Mouse (Mus musculus) right cerebral cortex, postnatal 14 days (tissue): ENCODE measurements around the gene Abhd14b.
"Not testable (repeated sequence)": the region's sequence is repeated elsewhere in the genome, so short reads cannot be mapped to it uniquely, and the experiment has no call there.

Experiments
- DNase-seq: peaks from one replicate; pipeline ENCODE4 v3.0.0; 2022

The Abhd14b gene

GRCm38 (mm10) chr9:106477649-106478048 is 30.4 kb downstream of the Abhd14b start:
- peak; percentile 2 for DNase-seq

DNA sequence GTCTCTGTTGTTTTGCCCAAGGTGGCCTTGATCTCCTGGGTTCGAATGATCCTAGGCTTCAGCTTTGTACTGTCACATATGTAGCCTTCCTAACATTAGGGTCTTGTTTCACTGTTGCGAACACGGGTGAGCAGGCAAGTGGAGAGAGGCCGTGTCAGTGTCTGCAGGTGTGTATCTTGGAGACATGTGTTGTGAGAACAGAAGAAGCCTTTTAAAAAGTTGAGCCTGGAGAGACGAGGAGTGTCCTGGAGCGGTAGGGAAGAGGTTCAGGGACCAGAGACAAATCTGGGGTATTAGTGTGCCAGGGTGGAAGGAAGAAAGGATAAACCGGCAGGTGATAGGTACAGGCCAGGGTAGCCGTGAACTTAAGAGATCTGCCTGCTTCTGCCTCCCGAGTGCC is 30.8 kb downstream of the Abhd14b start:
- DNase-seq, result no peak

- no peak for DNase-seq
Measured at GRCm38 (mm10) chr9:106480541-106480940, 33.3 kb downstream of the Abhd14b start.

GRCm38 (mm10) chr9:106481075-106481474 is 33.8 kb downstream of the Abhd14b start:
- no peak for DNase-seq

- no peak for DNase-seq
Measured at GRCm38 (mm10) chr9:106481676-106482075, 34.4 kb downstream of the Abhd14b start.

- DNase-seq, result no peak
Measured at GRCm38 (mm10) chr9:106482578-106483115, 35.4 kb downstream of the Abhd14b start.

GRCm38 (mm10) chr9:106483136-106483535 is 35.9 kb downstream of the Abhd14b start:
- DNase-seq, result no peak

DNA sequence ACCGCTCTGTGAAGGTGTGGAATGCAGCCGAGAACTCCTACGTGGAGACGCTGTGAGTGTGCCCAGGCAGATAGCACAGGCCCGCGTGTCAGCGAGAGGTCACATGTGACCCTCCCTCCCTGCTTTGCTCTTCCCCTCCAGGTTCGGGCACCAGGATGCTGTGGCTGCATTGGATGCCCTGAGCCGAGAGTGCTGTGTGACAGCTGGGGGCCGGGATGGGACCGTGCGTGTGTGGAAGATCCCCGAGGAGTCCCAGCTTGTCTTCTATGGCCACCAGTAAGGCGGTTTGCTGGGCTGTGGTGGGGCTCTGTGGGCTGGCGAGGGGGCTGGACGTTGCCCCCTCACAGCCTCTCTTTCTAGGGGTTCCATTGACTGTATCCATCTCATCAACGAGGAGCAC is 36.3 kb downstream of the Abhd14b start:
- no peak for DNase-seq

DNA sequence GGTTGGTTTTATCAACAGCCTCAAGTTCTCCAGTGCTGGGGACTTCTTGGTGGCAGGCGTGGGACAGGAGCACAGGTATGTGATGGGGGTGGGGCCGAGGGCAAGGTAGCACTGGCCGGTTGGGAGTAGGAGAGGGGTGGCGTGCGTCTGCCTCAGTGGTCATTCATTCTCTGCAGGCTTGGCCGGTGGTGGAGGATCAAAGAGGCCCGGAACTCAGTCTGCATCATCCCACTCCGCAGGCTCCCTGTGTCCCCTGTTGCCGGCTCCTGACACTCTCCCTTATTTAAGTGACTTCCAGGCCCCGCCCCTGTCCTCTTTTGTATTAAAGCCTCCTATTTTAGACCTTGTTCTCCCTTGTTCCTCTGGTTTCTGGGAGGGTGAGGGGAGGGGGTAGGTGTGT is 37.8 kb downstream of the Abhd14b start:
- DNase-seq, result no peak

DNA sequence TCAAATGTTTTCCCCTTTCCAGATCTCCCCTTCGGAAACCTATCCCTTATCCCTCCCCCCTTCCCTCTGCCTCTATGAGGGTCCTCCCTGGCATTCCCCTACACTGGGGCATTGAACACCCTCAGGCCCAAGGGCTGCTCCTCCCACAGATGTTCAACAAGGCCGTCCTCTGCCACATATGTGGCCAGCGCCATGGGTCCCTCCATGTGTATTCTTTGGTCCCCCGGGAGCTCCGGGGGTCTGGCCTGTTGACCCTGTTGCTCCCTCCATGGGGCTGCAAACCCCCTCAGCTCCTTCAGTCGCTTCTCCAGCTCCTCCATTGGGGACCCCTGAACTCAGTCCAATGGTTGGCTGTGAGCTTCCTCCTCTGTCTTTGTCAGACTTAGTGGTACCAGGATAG is 40.3 kb downstream of the Abhd14b start:
- DNase-seq, result not testable (repeated sequence)

GRCm38 (mm10) chr9:106499667-106500066 is 52.4 kb downstream of the Abhd14b start, which contains the start of gene Iqcf1:
Gene Iqcf1 (plus strand): TSS chr9:106499967.
- DNase-seq, result no peak

DNA sequence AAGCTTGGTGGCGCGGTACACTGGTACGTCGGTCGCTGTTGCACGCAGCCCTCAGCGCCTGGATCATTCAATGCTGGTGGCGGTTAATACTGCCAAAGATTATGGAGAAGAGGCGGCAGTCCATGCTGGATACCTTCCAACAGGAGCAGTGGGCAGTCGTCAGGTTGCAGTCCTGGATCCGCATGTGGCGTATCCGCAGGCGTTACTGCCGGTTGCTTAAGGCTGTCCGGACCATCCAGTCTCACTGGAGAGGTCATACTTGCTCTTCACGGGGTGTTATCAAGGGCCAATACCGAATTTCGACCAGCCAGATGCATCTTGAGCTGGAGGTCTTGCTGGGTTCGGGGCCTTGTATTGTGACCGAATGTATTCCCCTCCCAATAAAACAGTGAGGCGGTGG is 54.6 kb downstream of the Abhd14b start:
- no peak for DNase-seq
